Mouse (Mus musculus): ENCODE results near the gene Gipc2. TPM values are rescaled to one million over a fixed set of nuclear protein-coding genes. Genes with fewer than 3 reads are reported as not detected.
A peak's percentile ranks its signal among the peaks of the same experiment; 100 is the strongest.
"Not testable (repeated sequence)": the region's sequence is repeated elsewhere in the genome, so short reads cannot be mapped to it uniquely, and the experiment has no call there.

Gene Gipc2
- polyA plus RNA-seq, 1 experiment: 9.7 TPM

GRCm38 (mm10) chr3:152151725-152152482 lies 14.1 kb downstream of the Gipc2 start:
- Histone ChIP-seq H3K4me1 (ENCODE audit: control insufficient read depth, insufficient read depth, low read length) (peaks cover 16% of the 10 kb centered on the region), H3K27me3 (ENCODE audit: control insufficient read depth, insufficient read depth, low read length) (no peaks in the 10 kb centered on the region), H3K4me3 (replicated peaks; ENCODE audit: insufficient read depth, low read depth, low read length) (peak overlapping the region; percentile 43), H3K27ac (ENCODE audit: insufficient read depth, low read length) (no peak overlapping the region)
- no peak for DNase-seq
- WGBS: 77% methylated on average over 23 of the region's 29 CpGs
- TF ChIP-seq POLR2A (IDR thresholded peaks at IDR 0.05; ENCODE audit: borderline replicate concordance, insufficient read depth, low read length) (no peak), CTCF (IDR thresholded peaks at IDR 0.05; ENCODE audit: borderline replicate concordance, insufficient read depth, low read depth, low read length) (no peak)

DNA sequence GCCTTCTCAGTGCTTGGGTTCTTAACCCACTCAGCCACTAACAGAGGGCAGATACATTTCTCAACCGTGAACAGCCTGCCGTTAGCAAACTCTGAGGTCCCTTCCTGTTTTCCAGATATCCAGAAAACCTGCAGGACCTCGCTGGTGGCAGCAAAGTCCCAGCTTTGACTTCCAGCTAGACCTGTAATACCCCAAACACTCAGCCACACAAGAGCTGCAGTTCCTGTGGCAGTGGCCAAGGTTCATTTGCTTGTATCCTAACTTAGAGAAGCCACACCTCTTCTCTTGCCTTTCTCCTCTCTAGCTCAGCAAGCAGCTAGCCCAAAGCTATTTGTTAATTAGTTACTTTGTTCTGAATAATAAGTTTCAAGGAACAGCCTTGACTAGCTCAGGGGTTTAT lies 16.2 kb downstream of the Gipc2 start:
- WGBS: 66% methylated on average over 3 of the region's 3 CpGs
- TF ChIP-seq CTCF (IDR thresholded peaks at IDR 0.05; ENCODE audit: borderline replicate concordance, insufficient read depth, low read depth, low read length) (no peak), POLR2A (IDR thresholded peaks at IDR 0.05; ENCODE audit: borderline replicate concordance, insufficient read depth, low read length) (no peak)

GRCm38 (mm10) chr3:152149449-152149848 lies 16.6 kb downstream of the Gipc2 start:
- WGBS: 55% methylated on average over 7 of the region's 7 CpGs
- TF ChIP-seq POLR2A (IDR thresholded peaks at IDR 0.05; ENCODE audit: borderline replicate concordance, insufficient read depth, low read length): no peak
- TF ChIP-seq CTCF (IDR thresholded peaks at IDR 0.05; ENCODE audit: borderline replicate concordance, insufficient read depth, low read depth, low read length): no peak
- DNase-seq: no peak

More for the DNA sequence above, 16.2 kb downstream of the Gipc2 start:
- no peak overlapping the region for H3K4me3 ChIP-seq (replicated peaks; ENCODE audit: insufficient read depth, low read depth, low read length)
- H3K4me1 ChIP-seq (ENCODE audit: control insufficient read depth, insufficient read depth, low read length): peaks cover 17% of the 10 kb centered on the region
- no peak for DNase-seq
- H3K27me3 ChIP-seq (ENCODE audit: control insufficient read depth, insufficient read depth, low read length): no peaks in the 10 kb centered on the region
- H3K27ac ChIP-seq (ENCODE audit: insufficient read depth, low read length): no peak overlapping the region

DNA sequence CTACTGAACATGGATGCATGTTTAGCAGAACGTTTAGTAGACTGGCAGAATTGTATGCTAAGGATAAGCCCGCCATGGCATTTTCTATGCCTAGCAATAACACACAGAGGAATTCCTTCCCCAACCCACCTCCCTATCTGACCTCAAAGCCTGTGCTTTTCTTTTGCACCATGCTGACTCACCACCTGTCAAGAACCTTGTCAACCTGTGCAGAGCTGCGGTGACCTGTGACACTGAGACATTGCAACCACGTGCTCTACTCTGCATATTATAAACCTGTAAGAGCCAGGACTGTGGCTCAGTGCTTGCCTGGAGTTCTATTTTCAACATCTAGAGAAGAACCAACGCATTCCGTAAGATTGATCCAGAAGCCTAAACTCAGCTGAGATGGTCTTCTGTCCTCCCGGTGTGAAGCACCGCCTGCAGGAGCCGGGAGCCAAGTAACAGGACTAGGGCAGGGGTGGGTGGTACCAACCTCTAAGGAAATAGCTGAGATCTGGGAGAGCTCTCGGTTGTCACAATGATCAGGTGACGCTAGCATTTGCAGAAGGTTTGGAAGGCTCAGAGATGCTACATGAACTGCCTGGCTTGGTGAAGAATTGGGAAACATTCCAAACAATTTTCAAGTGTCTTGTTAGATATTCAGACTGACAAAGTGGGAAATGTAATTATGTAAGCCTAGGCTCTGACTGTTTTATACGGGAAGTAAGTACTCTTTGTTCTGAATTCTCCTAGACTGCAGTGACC lies 18.8 kb downstream of the Gipc2 start:
- Histone ChIP-seq H3K4me1 (ENCODE audit: control insufficient read depth, insufficient read depth, low read length) (peaks cover 18% of the 10 kb centered on the region), H3K4me3 (replicated peaks; ENCODE audit: insufficient read depth, low read depth, low read length) (no peak overlapping the region), H3K27ac (ENCODE audit: insufficient read depth, low read length) (peak overlapping the region; percentile 38; the same call in 1 of the 2 replicates), H3K27me3 (ENCODE audit: control insufficient read depth, insufficient read depth, low read length) (no peaks in the 10 kb centered on the region)
- TF ChIP-seq CTCF (IDR thresholded peaks at IDR 0.05; ENCODE audit: borderline replicate concordance, insufficient read depth, low read depth, low read length) (no peak), POLR2A (IDR thresholded peaks at IDR 0.05; ENCODE audit: borderline replicate concordance, insufficient read depth, low read length) (no peak)
- peak; percentile 42 to 54 for DNase-seq
- WGBS: 18% methylated on average over 12 of the region's 12 CpGs

More at GRCm38 (mm10) chr3:152149449-152149848, 16.6 kb downstream of the Gipc2 start:
- peaks cover 18% of the 10 kb centered on the region for H3K4me1 ChIP-seq (ENCODE audit: control insufficient read depth, insufficient read depth, low read length)
- no peak overlapping the region for H3K4me3 ChIP-seq (replicated peaks; ENCODE audit: insufficient read depth, low read depth, low read length)
- H3K27me3 ChIP-seq (ENCODE audit: control insufficient read depth, insufficient read depth, low read length): no peaks in the 10 kb centered on the region
- H3K27ac ChIP-seq (ENCODE audit: insufficient read depth, low read length): no peak overlapping the region

DNA sequence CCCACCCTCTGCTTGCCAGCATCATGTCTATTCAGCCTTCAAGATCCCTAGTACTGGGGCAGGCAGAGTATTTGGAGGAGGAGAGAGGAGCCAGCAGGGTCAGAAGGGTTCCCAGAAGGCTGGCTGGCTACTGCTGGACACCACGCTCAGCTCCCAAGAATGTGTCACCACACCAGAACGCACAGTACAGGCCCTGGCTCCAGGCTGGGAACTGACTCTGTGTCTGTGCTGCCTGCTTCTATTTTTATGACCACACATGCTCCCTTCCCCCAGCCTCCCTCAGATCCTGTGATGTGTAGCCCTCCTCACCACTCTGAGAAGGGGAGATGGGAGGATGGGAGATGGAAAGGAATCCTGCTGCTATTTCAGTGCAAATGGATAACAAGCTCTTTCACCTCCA lies 20.8 kb downstream of the Gipc2 start:
- Histone ChIP-seq H3K27me3 (ENCODE audit: control insufficient read depth, insufficient read depth, low read length) (no peaks in the 10 kb centered on the region), H3K4me3 (replicated peaks; ENCODE audit: insufficient read depth, low read depth, low read length) (no peak overlapping the region), H3K27ac (ENCODE audit: insufficient read depth, low read length) (0 out of 2 replicates have a peak overlapping the region, but pooled peaks have one; percentile 37), H3K4me1 (ENCODE audit: control insufficient read depth, insufficient read depth, low read length) (peaks cover 18% of the 10 kb centered on the region)
- 9% methylated on average over 2 of the region's 2 CpGs for WGBS
- TF ChIP-seq CTCF (IDR thresholded peaks at IDR 0.05; ENCODE audit: borderline replicate concordance, insufficient read depth, low read depth, low read length): no peak
- TF ChIP-seq POLR2A (IDR thresholded peaks at IDR 0.05; ENCODE audit: borderline replicate concordance, insufficient read depth, low read length): no peak
- peak; percentile 47 to 56 for DNase-seq

DNA sequence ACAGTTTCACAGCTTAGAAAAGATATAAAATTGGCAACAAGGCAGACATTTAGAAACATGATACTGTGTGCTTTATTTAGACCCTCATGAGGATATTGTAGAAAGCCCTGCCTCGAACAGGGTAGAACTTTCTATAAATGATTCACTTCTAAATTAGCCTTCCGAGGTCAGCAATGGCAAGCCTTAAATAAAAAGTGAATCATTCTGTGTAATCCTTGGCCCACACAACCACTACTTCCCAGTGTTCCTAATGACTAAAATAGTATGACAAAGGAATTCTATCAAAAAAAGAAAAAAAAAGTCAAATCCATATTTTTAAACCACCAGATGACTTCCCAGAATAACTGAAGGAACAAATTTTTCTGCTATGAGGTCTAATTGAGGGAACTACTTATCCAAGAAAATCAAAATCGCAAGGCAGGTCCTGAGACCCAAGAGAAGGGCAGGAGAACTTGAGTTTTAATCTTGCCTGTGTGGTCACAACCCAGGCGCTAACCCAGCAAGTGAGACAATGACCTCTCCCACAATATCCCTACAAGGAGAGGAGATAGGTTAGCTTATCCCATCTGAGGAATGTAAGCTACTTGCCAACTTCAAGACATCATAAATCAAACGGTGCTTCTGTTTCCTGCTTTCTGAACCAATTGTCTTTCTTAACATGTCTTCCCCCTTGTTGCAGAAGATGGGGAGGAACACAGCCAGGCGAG lies 22.9 kb downstream of the Gipc2 start:
- TF ChIP-seq CTCF (IDR thresholded peaks at IDR 0.05; ENCODE audit: borderline replicate concordance, insufficient read depth, low read depth, low read length) (no peak), POLR2A (IDR thresholded peaks at IDR 0.05; ENCODE audit: borderline replicate concordance, insufficient read depth, low read length) (no peak)
- 80% methylated on average over 6 of the region's 6 CpGs for WGBS
- peaks cover 18% of the 10 kb centered on the region for H3K4me1 ChIP-seq (ENCODE audit: control insufficient read depth, insufficient read depth, low read length)
- H3K4me3 ChIP-seq (replicated peaks; ENCODE audit: insufficient read depth, low read depth, low read length): no peak overlapping the region
- H3K27ac ChIP-seq (ENCODE audit: insufficient read depth, low read length): no peak overlapping the region
- H3K27me3 ChIP-seq (ENCODE audit: control insufficient read depth, insufficient read depth, low read length): no peaks in the 10 kb centered on the region
- DNase-seq: no peak

DNA sequence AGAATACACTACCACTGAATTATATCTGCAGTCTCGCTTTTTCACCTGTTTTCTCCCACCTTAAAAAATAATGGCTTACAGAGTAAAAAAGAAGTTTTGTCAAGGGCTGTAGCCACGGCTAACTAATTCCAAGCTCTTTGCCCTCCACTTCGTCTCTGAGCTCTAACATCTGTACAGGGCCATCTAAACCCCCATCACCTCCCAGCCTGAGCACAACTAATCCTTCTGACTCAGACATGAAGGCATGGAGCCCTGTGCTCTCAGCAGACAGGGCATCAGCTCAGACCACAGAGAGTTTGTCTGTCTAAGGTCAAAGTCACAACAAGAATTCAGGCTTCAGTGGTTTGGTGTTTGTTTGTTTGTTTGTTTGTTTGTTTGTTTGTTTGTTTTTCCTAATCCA lies 23.9 kb downstream of the Gipc2 start:
- no peak for DNase-seq
- Histone ChIP-seq H3K27me3 (ENCODE audit: control insufficient read depth, insufficient read depth, low read length) (no peaks in the 10 kb centered on the region), H3K27ac (ENCODE audit: insufficient read depth, low read length) (no peak overlapping the region), H3K4me3 (replicated peaks; ENCODE audit: insufficient read depth, low read depth, low read length) (no peak overlapping the region), H3K4me1 (ENCODE audit: control insufficient read depth, insufficient read depth, low read length) (peaks cover 9% of the 10 kb centered on the region)
- WGBS: 87% methylated on average over 3 of the region's 3 CpGs
- TF ChIP-seq POLR2A (IDR thresholded peaks at IDR 0.05; ENCODE audit: borderline replicate concordance, insufficient read depth, low read length): no peak
- no peak for TF ChIP-seq CTCF (IDR thresholded peaks at IDR 0.05; ENCODE audit: borderline replicate concordance, insufficient read depth, low read depth, low read length)

GRCm38 (mm10) chr3:152139308-152139707 lies 26.7 kb downstream of the Gipc2 start:
- H3K27ac ChIP-seq (ENCODE audit: insufficient read depth, low read length); H3K27me3 ChIP-seq (ENCODE audit: control insufficient read depth, insufficient read depth, low read length); H3K4me3 ChIP-seq (replicated peaks; ENCODE audit: insufficient read depth, low read depth, low read length); H3K4me1 ChIP-seq (ENCODE audit: control insufficient read depth, insufficient read depth, low read length); DNase-seq: not testable (repeated sequence)
- WGBS: 92% methylated on average over 3 of the region's 3 CpGs

GRCm38 (mm10) chr3:152136106-152136505 lies 29.9 kb downstream of the Gipc2 start:
- H3K27ac ChIP-seq (ENCODE audit: insufficient read depth, low read length); H3K4me3 ChIP-seq (replicated peaks; ENCODE audit: insufficient read depth, low read depth, low read length); H3K4me1 ChIP-seq (ENCODE audit: control insufficient read depth, insufficient read depth, low read length); H3K27me3 ChIP-seq (ENCODE audit: control insufficient read depth, insufficient read depth, low read length); DNase-seq: not testable (repeated sequence)
- WGBS: 79% methylated on average over 16 of the region's 16 CpGs

Data from cerebellum, adult 2 months (tissue).